Mouse (Mus musculus) C2C12 (cell line): ENCODE results near the gene Rnf7.
"Not testable (repeated sequence)": the region's sequence is repeated elsewhere in the genome, so short reads cannot be mapped to it uniquely, and the experiment has no call there.

Experiments
- CTCF ChIP-seq: IDR thresholded peaks from one replicate; pipeline ENCODE4 v1.5.1; 2011; ENCODE audit not compliant: control insufficient read depth, insufficient read depth, insufficient read length
- MAX ChIP-seq: IDR thresholded peaks from one replicate; pipeline ENCODE4 v1.6.1; 2011; ENCODE audit warnings: mild to moderate bottlenecking, control low read depth
- USF1 ChIP-seq: IDR thresholded peaks from one replicate; pipeline ENCODE4 v1.6.1; 2011; ENCODE audit warnings: low read depth, mild to moderate bottlenecking, control low read depth, moderate library complexity

- TF ChIP-seq CTCF, USF1, MAX: not testable (repeated sequence)
Measured at GRCm38 (mm10) chr9:96471681-96472080, 6.8 kb downstream of the Rnf7 start.
